Mouse (Mus musculus): ENCODE measurements at regions not wholly inside any gene's neighbourhood (a gene's known extent, or its start where the extent isn't known, plus 50 kb on each side); places are given as distances from the start of the nearest gene placed in this dataset.
"Not testable (repeated sequence)": the region's sequence is repeated elsewhere in the genome, so short reads cannot be mapped to it uniquely, and the experiment has no call there.

GRCm38 (mm10) chr5:64585076-64585786 lies 218.0 kb upstream of the Klf3 start:
- H3K4me3 ChIP-seq = no peak overlapping the region
- 70% methylated on average over 6 of the region's 6 CpGs for WGBS
- ATAC-seq (ENCODE audit: low FRiP score, low read depth) = 0 out of 2 replicates have a peak, but pooled peaks have one; percentile 18
- H3K4me2 ChIP-seq (replicated peaks) = no peak overlapping the region
- no peaks in the 10 kb centered on the region for H3K9me3 ChIP-seq
- H3K27ac ChIP-seq (replicated peaks) = no peak overlapping the region
- no peaks in the 10 kb centered on the region for H3K36me3 ChIP-seq
- peaks cover 6% of the 10 kb centered on the region for H3K4me1 ChIP-seq
- H3K9ac ChIP-seq (replicated peaks) = no peak overlapping the region
- no peaks in the 10 kb centered on the region for H3K27me3 ChIP-seq

GRCm38 (mm10) chr5:64586316-64586715 lies 216.9 kb upstream of the Klf3 start:
- no peak overlapping the region for H3K27ac ChIP-seq (replicated peaks)
- H3K9me3 ChIP-seq = no peaks in the 10 kb centered on the region
- H3K4me2 ChIP-seq (replicated peaks) = no peak overlapping the region
- H3K27me3 ChIP-seq = no peaks in the 10 kb centered on the region
- H3K4me3 ChIP-seq = no peak overlapping the region
- 94% methylated on average over 6 of the region's 6 CpGs for WGBS
- H3K4me1 ChIP-seq = peaks cover 6% of the 10 kb centered on the region; the same call in 1 of the 2 replicates
- ATAC-seq (ENCODE audit: low FRiP score, low read depth) = no peak
- no peak overlapping the region for H3K9ac ChIP-seq (replicated peaks)
- no peaks in the 10 kb centered on the region for H3K36me3 ChIP-seq

GRCm38 (mm10) chr5:64586933-64587332 lies 216.3 kb upstream of the Klf3 start:
- Histone ChIP-seq H3K27ac (replicated peaks) (no peak overlapping the region), H3K4me3 (no peak overlapping the region), H3K4me2 (replicated peaks) (no peak overlapping the region), H3K27me3 (no peaks in the 10 kb centered on the region), H3K4me1 (peaks cover 6% of the 10 kb centered on the region; the same call in 1 of the 2 replicates), H3K36me3 (no peaks in the 10 kb centered on the region), H3K9me3 (no peaks in the 10 kb centered on the region), H3K9ac (replicated peaks) (no peak overlapping the region)
- ATAC-seq (ENCODE audit: low FRiP score, low read depth) = no peak
- WGBS = 84% methylated on average over 3 of the region's 3 CpGs

- H3K27me3 ChIP-seq = no peaks in the 10 kb centered on the region
- peaks cover 6% of the 10 kb centered on the region; the same call in 1 of the 2 replicates for H3K4me1 ChIP-seq
- ATAC-seq (ENCODE audit: low FRiP score, low read depth) = peak; percentile 34; the same call in 1 of the 2 replicates
- H3K4me3 ChIP-seq = no peak overlapping the region
- no peaks in the 10 kb centered on the region for H3K36me3 ChIP-seq
- H3K4me2 ChIP-seq (replicated peaks) = no peak overlapping the region
- no peak overlapping the region for H3K9ac ChIP-seq (replicated peaks)
- H3K9me3 ChIP-seq = no peaks in the 10 kb centered on the region
- peak overlapping the region; percentile 61 for H3K27ac ChIP-seq (replicated peaks)
- WGBS = 50% methylated on average over 8 of the region's 8 CpGs
Measured at GRCm38 (mm10) chr5:64587895-64588738, 215.1 kb upstream of the Klf3 start.

- not testable (repeated sequence) for H3K4me2 ChIP-seq (replicated peaks); H3K36me3 ChIP-seq; H3K27me3 ChIP-seq; H3K4me1 ChIP-seq; H3K4me3 ChIP-seq; H3K27ac ChIP-seq (replicated peaks); H3K9me3 ChIP-seq; ATAC-seq (ENCODE audit: low FRiP score, low read depth); H3K9ac ChIP-seq (replicated peaks)
- WGBS = 97% methylated on average over 8 of the region's 8 CpGs
Measured at GRCm38 (mm10) chr5:64588768-64589167, 214.4 kb upstream of the Klf3 start.

- ATAC-seq (ENCODE audit: low FRiP score, low read depth) = no peak
- Histone ChIP-seq H3K27me3 (no peaks in the 10 kb centered on the region), H3K4me2 (replicated peaks) (no peak overlapping the region), H3K9me3 (no peaks in the 10 kb centered on the region), H3K4me1 (peaks cover 6% of the 10 kb centered on the region; the same call in 1 of the 2 replicates), H3K27ac (replicated peaks) (no peak overlapping the region), H3K36me3 (no peaks in the 10 kb centered on the region), H3K4me3 (no peak overlapping the region), H3K9ac (replicated peaks) (no peak overlapping the region)
- 85% methylated on average over 5 of the region's 5 CpGs for WGBS
Measured at GRCm38 (mm10) chr5:64590036-64590435, 213.2 kb upstream of the Klf3 start.

- Histone ChIP-seq H3K4me1 (peaks cover 12% of the 10 kb centered on the region; the same call in 1 of the 2 replicates), H3K27ac (replicated peaks) (no peak overlapping the region), H3K36me3 (no peaks in the 10 kb centered on the region), H3K4me3 (no peak overlapping the region), H3K9ac (replicated peaks) (no peak overlapping the region), H3K4me2 (replicated peaks) (no peak overlapping the region), H3K27me3 (no peaks in the 10 kb centered on the region), H3K9me3 (no peaks in the 10 kb centered on the region)
- 100% methylated on average over 1 of the region's 1 CpGs for WGBS
- no peak for ATAC-seq (ENCODE audit: low FRiP score, low read depth)
Measured at GRCm38 (mm10) chr5:64590747-64591146, 212.4 kb upstream of the Klf3 start.

GRCm38 (mm10) chr5:64591792-64592191 lies 211.4 kb upstream of the Klf3 start:
- H3K4me1 ChIP-seq = peaks cover 12% of the 10 kb centered on the region; the same call in 1 of the 2 replicates
- 92% methylated on average over 2 of the region's 2 CpGs for WGBS
- no peak overlapping the region for H3K9ac ChIP-seq (replicated peaks)
- H3K27me3 ChIP-seq = no peaks in the 10 kb centered on the region
- no peak overlapping the region for H3K27ac ChIP-seq (replicated peaks)
- H3K4me2 ChIP-seq (replicated peaks) = no peak overlapping the region
- no peaks in the 10 kb centered on the region for H3K9me3 ChIP-seq
- no peak for ATAC-seq (ENCODE audit: low FRiP score, low read depth)
- no peak overlapping the region for H3K4me3 ChIP-seq
- no peaks in the 10 kb centered on the region for H3K36me3 ChIP-seq

GRCm38 (mm10) chr5:64595220-64595619 lies 208.0 kb upstream of the Klf3 start:
- WGBS = 38% methylated on average over 3 of the region's 3 CpGs
- H3K36me3 ChIP-seq = no peaks in the 10 kb centered on the region
- ATAC-seq (ENCODE audit: low FRiP score, low read depth) = peak; percentile 60; the same call in 1 of the 2 replicates

GRCm38 (mm10) chr5:64595751-64596344 lies 207.3 kb upstream of the Klf3 start:
- no peak overlapping the region for H3K4me2 ChIP-seq (replicated peaks)
- no peaks in the 10 kb centered on the region for H3K36me3 ChIP-seq
- no peak overlapping the region for H3K9ac ChIP-seq (replicated peaks)
- no peak overlapping the region for H3K27ac ChIP-seq (replicated peaks)
- WGBS = 74% methylated on average over 17 of the region's 17 CpGs
- H3K27me3 ChIP-seq = no peaks in the 10 kb centered on the region
- ATAC-seq (ENCODE audit: low FRiP score, low read depth) = no peak
- H3K4me3 ChIP-seq = no peak overlapping the region
- peaks cover 10% of the 10 kb centered on the region; the same call in 1 of the 2 replicates for H3K4me1 ChIP-seq
- H3K9me3 ChIP-seq = no peaks in the 10 kb centered on the region

More at GRCm38 (mm10) chr5:64595220-64595619, 208.0 kb upstream of the Klf3 start:
- H3K4me1 ChIP-seq = peaks cover 10% of the 10 kb centered on the region; the same call in 1 of the 2 replicates
- H3K9ac ChIP-seq (replicated peaks) = no peak overlapping the region
- no peaks in the 10 kb centered on the region for H3K27me3 ChIP-seq
- no peaks in the 10 kb centered on the region for H3K9me3 ChIP-seq
- H3K4me2 ChIP-seq (replicated peaks) = no peak overlapping the region
- no peak overlapping the region for H3K27ac ChIP-seq (replicated peaks)
- H3K4me3 ChIP-seq = no peak overlapping the region

- H3K9me3 ChIP-seq = no peaks in the 10 kb centered on the region
- H3K27me3 ChIP-seq = no peaks in the 10 kb centered on the region
- no peak for ATAC-seq (ENCODE audit: low FRiP score, low read depth)
- peaks cover 10% of the 10 kb centered on the region; the same call in 1 of the 2 replicates for H3K4me1 ChIP-seq
- no peak overlapping the region for H3K27ac ChIP-seq (replicated peaks)
- no peak overlapping the region for H3K4me2 ChIP-seq (replicated peaks)
- no peak overlapping the region for H3K4me3 ChIP-seq
- no peaks in the 10 kb centered on the region for H3K36me3 ChIP-seq
- WGBS = 65% methylated on average over 7 of the region's 7 CpGs
- H3K9ac ChIP-seq (replicated peaks) = no peak overlapping the region
Measured at GRCm38 (mm10) chr5:64597021-64597420, 206.2 kb upstream of the Klf3 start.

GRCm38 (mm10) chr5:64597451-64597850 lies 205.7 kb upstream of the Klf3 start:
- Histone ChIP-seq H3K4me1 (peaks cover 10% of the 10 kb centered on the region; the same call in 1 of the 2 replicates), H3K36me3 (no peaks in the 10 kb centered on the region), H3K27me3 (no peaks in the 10 kb centered on the region), H3K4me3 (no peak overlapping the region), H3K4me2 (replicated peaks) (no peak overlapping the region), H3K9me3 (no peaks in the 10 kb centered on the region), H3K27ac (replicated peaks) (no peak overlapping the region), H3K9ac (replicated peaks) (no peak overlapping the region)
- 62% methylated on average over 3 of the region's 3 CpGs for WGBS
- ATAC-seq (ENCODE audit: low FRiP score, low read depth) = no peak

Data from midbrain, embryonic 12.5 days (tissue).